Mouse (Mus musculus): ENCODE data around the gene Slc17a7.
"Not testable (repeated sequence)": the region's sequence is repeated elsewhere in the genome, so short reads cannot be mapped to it uniquely, and the experiment has no call there.

Slc17a7 gene

GRCm38 (mm10) chr7:45153586-45153985 lies 10.2 kb upstream of the Slc17a7 start:
- ATAC-seq (ENCODE audit: insufficient number of reproducible peaks, low FRiP score, low TSS enrichment): no peak

- ATAC-seq (ENCODE audit: insufficient number of reproducible peaks, low FRiP score, low TSS enrichment): peak; percentile 84
Measured at GRCm38 (mm10) chr7:45154096-45154992, 9.4 kb upstream of the Slc17a7 start, which contains the start of the genes Pih1d1 and Aldh16a1. Gene Pih1d1, plus strand, starts transcription at chr7:45154303. Gene Aldh16a1, minus strand, starts transcription at chr7:45154584.

GRCm38 (mm10) chr7:45154993-45155514 lies 8.7 kb upstream of the Slc17a7 start:
- ATAC-seq (ENCODE audit: insufficient number of reproducible peaks, low FRiP score, low TSS enrichment): no peak

DNA sequence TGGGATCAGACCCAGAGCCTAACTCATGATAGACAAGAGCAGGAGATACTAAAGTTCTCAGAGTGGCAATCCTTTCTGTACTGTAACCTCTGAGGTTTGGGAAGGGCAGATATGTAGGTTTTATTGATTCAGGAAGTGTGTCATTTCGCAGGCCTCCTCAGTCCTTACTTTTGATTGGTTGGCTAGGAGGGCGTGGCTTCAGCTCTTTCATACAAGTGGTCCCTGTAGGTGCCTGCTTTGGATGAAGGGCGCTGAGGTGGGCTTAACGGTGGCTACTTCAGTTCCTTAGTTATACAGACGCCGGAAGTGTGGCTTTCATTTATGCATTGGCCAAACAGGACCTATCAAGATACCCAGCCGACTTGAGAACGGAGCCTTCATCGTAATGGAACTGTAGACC lies 8.2 kb upstream of the Slc17a7 start:
- no peak for ATAC-seq (ENCODE audit: insufficient number of reproducible peaks, low FRiP score, low TSS enrichment)

GRCm38 (mm10) chr7:45156206-45156605 lies 7.5 kb upstream of the Slc17a7 start:
- no peak for ATAC-seq (ENCODE audit: insufficient number of reproducible peaks, low FRiP score, low TSS enrichment)

DNA sequence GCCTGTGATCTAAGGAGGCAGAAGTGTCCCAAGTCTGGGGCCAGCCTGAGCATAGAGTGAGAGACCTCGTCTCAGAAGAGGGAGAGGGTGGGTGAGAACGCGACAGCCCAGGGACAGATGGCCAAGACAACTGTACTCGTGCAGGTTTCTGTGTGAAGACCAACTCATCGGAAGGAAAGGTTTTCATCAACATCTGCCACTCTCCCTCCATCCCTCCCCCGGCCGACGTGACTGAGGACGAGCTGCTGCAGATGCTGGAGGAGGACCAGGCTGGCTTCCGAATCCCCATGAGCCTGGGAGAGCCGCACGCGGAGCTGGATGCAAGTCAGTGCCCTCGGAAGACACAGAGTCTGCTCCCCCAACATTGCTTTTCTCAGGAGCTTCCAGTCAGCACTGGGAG lies 6.3 kb upstream of the Slc17a7 start:
- ATAC-seq (ENCODE audit: insufficient number of reproducible peaks, low FRiP score, low TSS enrichment): no peak

- ATAC-seq (ENCODE audit: insufficient number of reproducible peaks, low FRiP score, low TSS enrichment): no peak
Measured at GRCm38 (mm10) chr7:45158991-45159390, 4.8 kb upstream of the Slc17a7 start.

DNA sequence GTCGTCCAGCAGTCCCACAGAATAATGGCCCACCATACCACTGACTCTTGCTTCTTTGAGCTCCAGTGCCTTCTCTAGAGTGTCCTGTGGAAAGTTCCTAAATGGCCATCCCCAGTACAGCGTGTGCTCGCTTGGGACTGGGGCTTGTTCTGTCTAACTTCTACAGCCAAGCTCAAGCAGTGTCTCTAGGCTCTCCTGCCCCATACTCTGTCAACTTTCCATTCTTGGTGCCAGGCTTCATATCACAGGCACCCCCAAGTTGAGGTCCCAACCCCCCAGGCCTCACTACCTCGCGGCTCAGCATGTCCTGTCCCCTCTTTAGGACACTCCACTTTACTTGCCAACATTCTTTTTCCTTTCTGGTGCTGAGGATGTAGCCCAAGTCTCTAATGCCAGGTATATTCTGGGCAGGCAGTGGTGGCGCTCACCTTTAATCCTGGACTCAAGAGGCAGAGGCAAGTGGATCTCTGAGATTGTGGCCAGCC lies 3.4 kb upstream of the Slc17a7 start:
- no peak for ATAC-seq (ENCODE audit: insufficient number of reproducible peaks, low FRiP score, low TSS enrichment)

- ATAC-seq (ENCODE audit: insufficient number of reproducible peaks, low FRiP score, low TSS enrichment): no peak
Measured at GRCm38 (mm10) chr7:45160866-45161265, 2.9 kb upstream of the Slc17a7 start.

DNA sequence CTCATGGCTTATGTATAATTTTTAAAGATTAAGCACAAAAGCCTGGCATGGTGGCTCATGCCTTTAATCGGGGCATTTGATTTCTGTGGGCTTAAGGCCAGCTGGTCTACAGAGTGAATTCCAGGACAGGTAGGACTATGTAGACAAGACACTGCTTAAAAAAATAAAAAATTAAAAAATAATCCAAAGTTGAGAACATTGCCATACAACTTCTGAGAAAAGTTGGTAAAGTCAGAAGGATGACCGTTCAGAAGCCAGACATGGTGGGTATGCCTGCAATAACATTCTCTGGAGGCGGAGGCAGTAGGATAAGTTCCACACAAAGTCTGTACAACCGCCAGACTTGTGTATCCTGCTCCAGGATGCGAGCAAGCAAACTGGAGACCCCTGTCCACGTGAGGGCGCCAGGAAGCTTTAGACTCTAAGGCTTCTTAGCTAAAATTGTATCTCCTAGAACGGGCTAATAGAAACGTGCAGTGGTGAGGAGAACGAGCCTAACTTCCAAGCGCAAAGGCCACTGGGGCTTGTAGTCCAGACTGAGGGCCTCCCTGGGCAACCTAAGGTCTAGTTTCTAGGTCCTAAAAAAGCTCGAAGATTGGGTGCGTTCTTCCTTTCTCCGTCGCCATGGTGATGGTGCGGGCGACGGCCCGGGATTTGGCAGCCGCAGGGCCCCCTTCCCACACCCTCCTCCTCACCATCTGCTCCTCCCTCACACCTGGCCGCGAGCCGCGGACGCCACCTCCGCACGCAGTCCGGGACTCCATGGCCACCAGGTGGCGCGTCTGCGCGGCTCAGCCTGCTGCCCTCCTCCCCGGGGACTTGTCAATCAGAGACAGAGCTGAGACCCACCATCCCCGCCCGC lies 1.9 kb upstream of the Slc17a7 start:
- peak; percentile 79 for ATAC-seq (ENCODE audit: insufficient number of reproducible peaks, low FRiP score, low TSS enrichment)

DNA sequence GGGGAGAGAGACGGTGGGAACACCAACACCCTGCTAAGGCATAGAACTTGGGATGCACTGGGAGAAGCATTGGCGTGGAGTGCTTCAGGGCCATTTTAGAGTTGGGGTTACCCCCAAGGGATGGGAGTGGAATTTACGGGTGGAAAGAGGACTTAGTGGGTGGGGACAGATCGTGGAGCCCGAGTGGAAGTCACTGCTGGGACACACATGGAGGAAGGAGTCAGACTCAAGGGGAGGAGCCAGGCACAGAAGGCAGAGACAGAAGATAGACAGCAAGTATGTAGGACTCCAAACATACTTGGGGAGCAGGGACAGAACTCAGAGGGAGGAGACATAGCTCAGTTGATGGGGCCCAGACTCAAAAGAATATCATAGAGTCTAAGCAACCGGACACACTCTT lies 1.2 kb upstream of the Slc17a7 start:
- peak; percentile 1; the same call in 1 of the 2 replicates for ATAC-seq (ENCODE audit: insufficient number of reproducible peaks, low FRiP score, low TSS enrichment)

DNA sequence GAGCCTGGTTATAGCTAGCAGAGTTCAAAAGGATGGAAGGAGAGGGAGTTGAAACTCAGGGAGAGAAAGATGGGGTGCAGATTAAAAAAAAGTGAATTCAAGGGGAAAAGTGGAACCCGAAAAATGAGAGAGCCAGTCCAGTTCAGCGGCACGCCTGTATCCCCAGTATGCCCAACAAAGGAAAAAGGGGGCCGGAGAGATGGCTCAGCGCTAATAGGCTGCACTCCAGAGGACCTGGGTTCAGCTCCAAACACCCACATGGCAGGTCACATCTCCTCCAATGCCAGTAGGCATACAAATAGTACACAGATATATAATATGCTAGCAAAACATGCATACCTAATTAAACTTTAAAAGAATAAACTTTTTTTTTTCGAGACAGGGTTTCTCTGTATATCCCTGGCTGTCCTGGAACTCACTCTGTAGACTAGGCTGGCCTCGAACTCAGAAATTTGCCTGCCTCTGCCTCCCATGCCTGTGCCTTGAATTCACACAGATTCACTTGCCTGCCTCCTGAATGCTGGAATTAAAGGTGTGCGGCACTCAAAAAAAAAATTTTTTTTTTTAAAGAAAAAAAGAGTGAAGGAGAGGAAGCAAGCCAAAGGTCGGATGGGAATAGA lies 643 bp upstream of the Slc17a7 start:
- ATAC-seq (ENCODE audit: insufficient number of reproducible peaks, low FRiP score, low TSS enrichment): no peak

DNA sequence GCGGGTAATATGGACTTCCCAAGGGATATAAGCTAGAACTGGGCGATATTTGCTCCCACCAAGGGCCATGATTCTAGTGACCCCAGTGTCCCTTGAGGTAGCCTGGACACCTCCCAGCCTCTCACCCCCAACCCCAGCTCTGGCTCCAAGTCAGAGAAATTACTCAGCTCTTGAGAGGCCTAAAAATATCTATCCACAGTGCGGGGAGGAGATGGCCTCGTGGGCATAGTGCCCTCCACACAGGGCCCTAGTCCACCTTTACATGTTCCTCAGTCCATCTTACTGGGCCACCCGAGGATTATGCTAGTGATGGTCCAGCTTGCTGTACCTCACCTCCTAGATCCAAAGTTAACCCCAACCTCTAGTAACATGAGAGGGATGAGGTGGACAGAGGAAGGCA lies 1.1 kb downstream of the Slc17a7 start:
- ATAC-seq (ENCODE audit: insufficient number of reproducible peaks, low FRiP score, low TSS enrichment): no peak

DNA sequence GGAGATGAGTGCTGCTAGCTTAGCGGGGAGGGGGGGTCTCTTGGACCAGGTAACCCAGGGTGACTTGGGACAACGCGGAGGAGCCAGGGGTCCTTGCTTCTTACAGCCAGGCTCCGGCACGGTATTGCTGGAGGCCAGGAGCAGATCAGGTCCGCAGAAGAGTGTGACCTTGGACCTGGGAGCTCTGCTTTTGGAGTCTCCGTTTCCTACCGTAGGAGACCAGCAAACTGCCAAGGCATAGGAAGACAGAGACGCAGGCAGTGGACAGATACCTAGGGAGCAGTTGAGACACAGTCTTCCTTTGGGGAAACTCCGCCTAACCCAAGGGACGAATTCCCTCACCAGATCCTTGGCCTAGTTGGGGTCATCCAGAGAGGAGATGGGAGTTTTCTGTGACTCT lies 2.0 kb downstream of the Slc17a7 start:
- ATAC-seq (ENCODE audit: insufficient number of reproducible peaks, low FRiP score, low TSS enrichment): no peak

- no peak for ATAC-seq (ENCODE audit: insufficient number of reproducible peaks, low FRiP score, low TSS enrichment)
Measured at GRCm38 (mm10) chr7:45166950-45167401, 3.2 kb downstream of the Slc17a7 start.

- peak; percentile 8; the same call in 1 of the 2 replicates for ATAC-seq (ENCODE audit: insufficient number of reproducible peaks, low FRiP score, low TSS enrichment)
Measured at GRCm38 (mm10) chr7:45167761-45168445, 4.2 kb downstream of the Slc17a7 start.

GRCm38 (mm10) chr7:45168656-45169055 lies 4.9 kb downstream of the Slc17a7 start:
- no peak for ATAC-seq (ENCODE audit: insufficient number of reproducible peaks, low FRiP score, low TSS enrichment)

DNA sequence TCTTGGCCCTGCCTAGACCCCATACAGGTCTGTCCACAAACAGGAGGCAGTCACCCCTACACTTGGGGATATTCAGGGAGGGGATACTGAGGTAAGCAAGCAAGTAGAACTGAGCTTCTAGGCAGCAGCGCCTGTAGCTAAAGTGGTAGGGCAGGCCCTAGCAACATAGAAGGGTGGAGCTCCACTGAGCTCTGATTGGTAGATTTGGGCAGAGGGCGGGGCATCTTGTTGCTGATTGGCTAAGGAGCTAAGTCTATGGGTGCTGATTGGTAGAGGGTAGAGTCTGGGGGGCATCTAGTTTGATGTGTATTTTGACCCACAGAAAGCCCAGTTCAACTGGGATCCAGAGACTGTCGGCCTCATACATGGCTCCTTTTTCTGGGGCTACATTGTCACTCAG lies 5.7 kb downstream of the Slc17a7 start:
- ATAC-seq (ENCODE audit: insufficient number of reproducible peaks, low FRiP score, low TSS enrichment): peak; percentile 40

GRCm38 (mm10) chr7:45172974-45173373 lies 9.2 kb downstream of the Slc17a7 start:
- ATAC-seq (ENCODE audit: insufficient number of reproducible peaks, low FRiP score, low TSS enrichment): no peak

- not testable (repeated sequence) for ATAC-seq (ENCODE audit: insufficient number of reproducible peaks, low FRiP score, low TSS enrichment)
Measured at GRCm38 (mm10) chr7:45173772-45174171, 10.0 kb downstream of the Slc17a7 start.

Measured in cerebellum, adult (tissue).